Mouse (Mus musculus) skeletal muscle tissue, adult 2 months (tissue): ENCODE results near the gene Ppara.

Experiments
- DNase-seq: peaks from one replicate; pipeline ENCODE4 v3.0.0-alpha.2; 2012; ENCODE audit warnings: low read depth, low spot score

Gene Ppara

DNA sequence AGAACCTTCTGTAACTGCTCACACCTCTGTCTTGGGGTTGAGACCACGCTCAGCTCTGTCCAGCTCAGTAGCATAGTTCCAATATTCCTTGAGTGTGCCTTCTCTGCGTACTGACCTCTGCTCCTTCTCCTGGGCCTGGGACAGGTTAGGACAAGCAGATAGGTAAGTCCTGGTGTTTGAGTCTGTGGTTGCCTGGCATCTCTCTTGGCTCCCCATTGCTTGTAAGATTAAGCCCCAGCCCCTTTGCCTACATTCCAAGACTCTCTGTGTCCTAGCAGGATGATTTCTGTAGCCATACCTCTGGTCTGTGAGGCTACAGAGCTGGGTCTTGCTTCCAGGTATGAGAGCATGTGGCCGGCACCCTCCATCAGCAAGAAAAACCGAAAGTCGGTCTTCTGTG is 6.6 kb upstream of the Ppara start:
- no peak for DNase-seq

DNA sequence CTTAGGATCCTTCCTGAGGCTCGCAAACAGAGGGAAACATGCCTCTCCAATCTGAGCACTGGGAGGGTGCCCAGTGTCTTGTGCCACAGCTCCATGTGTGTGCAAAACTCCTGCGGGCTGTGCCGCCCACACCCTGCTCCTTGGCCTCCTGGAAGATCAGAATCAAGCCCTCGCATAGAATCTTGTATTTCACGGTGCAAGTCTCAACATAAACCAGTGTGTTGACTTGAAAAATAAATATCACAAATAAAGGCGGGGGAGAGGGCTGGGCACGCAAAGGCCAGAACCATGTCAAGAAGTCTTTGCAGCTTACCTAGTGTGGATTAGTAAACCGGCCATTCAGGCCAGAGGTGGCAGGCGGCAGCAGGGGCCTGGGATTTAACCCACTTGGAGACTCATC is 5.5 kb upstream of the Ppara start:
- no peak for DNase-seq

DNA sequence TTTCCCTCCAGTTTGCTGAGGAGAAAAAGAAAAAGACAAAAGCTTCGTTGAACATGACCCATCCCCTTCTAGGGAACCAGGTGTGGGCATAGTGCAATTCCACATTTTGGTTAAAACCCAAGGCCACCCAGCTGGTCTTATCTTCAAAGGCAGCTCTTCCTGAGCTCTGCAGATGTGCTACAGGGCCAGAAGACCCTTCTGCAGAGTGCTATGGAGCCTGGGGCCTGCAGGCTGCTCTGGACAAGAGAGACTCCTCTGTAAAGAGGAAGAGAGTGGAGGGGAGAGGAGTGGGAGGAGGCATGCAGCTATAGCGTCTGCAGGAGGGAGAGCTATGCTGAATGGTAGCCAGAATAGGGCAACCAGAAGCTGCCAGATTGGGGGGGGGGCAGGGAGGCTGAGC is 4.8 kb upstream of the Ppara start:
- DNase-seq: no peak

DNA sequence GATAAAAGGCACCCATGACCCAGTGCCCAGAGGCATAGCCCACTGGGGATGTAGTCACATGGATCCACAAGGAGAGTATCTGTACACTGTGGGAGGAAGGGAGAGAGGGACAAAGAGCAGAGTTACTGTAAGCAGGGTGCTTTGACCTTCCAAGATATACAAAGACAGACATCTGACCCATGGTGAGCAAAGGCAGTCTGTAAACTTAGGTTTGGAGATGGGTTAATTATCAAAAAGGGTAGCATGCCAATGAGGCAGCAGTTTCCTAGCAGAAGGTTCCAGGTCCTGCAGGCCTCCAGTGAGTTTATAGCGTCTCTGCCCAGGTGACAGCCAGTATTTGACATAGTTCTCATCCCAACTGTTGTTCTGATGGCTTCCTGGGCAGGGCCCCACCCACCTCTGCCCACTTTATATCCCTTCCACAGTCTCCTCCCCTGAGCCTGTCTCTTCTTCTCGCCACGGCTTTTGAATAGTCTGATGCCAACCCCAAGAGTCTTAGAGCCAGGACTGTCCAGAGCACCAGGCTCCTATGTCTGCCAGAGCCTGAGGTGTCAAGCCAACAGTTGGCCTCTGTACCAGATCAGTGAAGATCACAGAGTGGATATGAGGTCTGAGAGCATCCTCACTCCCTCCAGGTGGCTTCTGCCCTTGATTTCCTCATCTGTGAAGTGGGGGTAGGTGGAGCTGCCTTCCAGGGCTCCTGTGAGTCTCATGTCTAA is 2.7 kb upstream of the Ppara start:
- DNase-seq: no peak

DNA sequence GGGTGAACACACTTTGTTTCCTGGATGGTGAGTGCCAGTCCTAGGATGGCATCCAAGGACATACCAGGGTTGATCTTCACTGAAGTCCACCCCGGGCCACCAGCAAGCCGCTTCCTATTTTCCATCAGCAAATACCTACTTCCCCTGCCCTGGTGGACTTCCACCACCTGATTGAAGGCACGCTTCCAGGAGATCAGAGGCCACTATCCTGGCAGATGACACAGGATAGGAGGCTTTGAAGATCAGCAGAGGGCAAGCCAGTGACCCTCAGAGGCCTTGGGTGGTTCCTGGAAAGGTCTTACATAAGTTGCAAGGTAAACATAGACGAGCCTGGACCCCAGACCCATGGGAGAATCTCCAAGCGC is 2.2 kb upstream of the Ppara start:
- DNase-seq: no peak

DNA sequence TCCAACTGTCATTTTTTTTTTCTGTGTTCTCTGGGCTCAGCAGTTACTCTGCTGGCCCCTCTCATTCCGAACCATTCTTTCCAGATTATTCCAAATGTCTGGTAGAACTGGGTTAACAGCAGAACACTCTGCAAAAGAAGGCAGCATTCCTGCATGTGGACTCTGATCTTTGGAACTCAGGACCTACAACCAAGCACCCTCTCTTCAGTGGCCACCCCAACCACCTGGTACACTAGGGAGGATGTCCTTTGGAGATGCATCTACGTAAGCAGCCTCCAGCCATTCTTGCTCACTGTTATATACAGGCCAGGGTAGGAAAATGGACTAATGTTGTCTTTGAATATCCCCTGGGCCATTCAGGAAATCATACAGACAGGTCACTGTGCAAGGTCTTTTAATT is 1.1 kb upstream of the Ppara start:
- DNase-seq: no peak

DNA sequence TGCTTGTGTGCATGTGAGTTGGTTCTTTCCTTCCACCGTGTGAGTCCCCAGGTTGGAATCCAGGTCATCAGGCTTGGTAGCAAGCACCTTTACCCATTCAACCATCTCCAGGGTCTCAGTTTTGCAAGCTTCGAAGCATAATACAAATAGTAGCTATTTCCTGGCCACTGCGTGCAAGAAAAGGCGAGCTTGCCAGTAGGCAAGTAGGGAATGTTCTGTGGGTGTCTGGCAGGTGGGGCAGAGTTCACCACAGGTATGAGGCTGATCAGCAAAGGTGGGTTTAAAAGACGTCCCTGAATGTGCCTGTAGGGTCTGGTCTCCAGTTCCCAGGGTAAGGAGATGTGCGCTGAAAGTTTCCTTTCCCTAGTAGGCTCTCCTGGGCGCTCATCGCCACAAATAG is 635 bp upstream of the Ppara start:
- no peak for DNase-seq

DNA sequence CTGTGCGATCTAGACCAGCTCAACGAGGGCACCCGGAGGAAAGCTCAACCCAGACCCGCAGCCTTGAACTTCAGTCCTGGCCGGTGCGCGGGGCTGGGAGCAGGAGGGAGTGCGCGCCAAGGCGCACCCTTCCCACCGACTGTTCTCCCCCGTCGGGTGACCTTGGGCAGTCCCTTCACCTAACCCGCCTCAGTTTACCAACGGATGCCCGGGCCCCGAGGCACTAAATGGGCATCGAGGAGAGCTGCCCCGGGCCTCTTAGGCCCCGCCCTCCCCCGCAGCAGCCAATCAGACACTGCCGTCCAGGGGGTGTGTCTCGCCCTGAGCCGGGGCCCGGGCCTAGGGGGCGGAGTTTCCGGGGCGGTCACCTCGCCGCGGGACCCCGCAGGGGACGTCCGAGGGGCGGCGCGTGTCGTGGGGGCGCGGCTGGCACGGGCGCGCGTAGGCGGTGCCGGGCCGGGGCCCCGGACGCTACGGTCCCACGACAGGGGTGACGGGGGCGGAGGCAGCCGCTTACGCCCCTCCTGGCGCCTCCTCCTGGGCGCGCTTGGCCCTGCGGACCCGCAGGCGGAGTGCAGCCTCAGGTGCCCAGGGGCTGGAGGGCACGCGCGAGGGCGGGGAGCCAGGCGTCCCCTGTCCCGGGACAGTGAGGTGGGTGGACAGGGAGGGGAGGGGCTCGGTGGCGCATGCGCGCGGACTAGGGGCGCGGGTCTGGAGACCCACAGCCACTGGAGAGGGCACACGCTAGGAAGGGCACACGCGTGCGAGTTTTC is 466 bp downstream of the Ppara start:
- DNase-seq: peak; percentile 85

DNA sequence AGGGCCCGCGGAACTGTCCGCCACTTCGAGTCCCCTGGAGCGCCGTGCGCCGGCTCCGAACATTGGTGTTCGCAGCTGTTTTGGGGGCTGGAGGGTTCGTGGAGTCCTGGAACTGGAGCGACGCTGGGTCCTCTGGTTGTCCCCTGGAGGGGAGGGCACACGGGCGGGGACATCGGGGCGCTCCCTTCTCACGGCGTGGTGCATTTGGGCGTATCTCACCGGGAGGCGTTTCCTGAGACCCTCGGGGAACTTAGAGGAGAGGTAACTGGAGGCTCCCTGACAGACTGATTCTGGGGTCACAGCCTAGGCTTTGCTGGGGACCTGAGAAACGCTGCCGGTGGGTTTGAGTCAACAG is 1.0 kb downstream of the Ppara start:
- DNase-seq: no peak

DNA sequence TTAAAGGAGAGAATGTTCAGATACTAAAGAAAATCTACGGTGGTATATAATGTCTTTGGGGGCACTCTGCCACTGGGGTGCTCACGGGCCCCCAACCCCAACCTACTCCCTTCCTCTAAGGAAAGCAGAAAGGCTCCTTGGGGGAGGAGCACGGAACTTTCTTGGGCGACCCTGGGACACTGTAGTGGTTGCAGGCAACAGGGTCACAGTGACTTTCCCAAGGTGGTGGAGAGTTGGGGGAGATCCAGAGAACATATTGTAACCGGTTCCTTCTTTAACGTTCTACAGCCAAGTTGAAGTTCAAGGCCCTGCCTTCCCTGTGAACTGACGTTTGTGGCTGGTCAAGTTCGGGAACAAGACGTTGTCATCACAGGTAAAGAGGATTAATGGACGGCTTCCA is 1.7 kb downstream of the Ppara start:
- DNase-seq: no peak

DNA sequence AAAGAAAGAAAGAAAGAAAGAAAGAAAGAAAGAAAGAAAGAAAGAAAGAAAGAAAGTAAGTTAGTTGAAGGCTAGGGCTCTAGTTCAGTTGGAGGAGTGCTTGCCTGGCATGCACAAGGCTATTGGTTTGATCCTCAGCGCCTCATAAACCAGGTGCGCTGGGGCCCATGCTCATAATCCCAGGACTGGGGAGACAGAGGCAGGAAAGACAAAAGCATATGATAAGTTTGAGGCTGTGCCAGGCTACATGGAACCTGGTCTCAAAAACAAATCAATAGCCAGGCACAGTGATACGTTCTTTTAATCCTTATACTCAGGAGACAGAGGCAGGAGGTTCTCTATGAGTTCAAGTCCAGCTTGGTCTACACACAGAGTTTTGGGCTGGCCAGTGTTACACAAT is 3.6 kb downstream of the Ppara start:
- no peak for DNase-seq

DNA sequence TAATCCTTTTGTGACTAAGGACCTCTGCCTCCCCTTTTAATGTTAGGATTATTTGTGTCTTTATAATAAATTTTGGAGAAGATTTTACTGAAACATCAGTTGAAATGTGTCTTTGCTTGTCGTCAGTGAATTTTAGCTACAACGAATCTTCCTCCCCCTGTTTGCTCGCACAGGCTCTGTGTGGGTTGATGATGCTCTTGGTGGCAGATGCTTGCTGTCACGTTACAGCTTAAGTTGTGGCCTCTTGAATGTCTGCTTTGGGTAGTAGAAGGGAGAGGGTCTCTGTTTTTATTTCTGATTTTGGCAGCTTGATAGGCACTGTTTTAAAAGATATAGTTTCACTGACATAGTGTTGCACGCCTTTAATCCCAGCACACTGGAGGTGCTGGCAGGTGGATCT is 4.2 kb downstream of the Ppara start:
- DNase-seq: no peak

DNA sequence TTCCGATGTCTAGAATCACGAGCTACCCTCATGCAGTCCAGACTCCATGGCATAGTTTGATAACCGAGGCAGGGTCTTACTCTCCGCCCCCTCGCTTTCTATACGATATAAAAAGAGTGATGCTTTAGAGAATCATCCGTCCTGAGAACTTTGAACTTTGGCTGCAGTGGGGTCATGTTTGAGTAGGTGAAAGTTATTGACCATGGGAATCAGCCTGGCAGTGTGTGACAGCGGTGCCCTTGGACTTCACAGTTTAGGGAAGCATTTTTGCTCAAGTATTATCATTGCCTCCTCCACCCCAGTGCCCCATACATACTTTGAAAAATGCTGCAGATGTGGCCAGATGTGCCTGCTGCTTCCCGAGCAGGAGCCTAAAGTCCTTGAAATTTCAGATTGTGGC is 7.8 kb downstream of the Ppara start:
- no peak for DNase-seq

DNA sequence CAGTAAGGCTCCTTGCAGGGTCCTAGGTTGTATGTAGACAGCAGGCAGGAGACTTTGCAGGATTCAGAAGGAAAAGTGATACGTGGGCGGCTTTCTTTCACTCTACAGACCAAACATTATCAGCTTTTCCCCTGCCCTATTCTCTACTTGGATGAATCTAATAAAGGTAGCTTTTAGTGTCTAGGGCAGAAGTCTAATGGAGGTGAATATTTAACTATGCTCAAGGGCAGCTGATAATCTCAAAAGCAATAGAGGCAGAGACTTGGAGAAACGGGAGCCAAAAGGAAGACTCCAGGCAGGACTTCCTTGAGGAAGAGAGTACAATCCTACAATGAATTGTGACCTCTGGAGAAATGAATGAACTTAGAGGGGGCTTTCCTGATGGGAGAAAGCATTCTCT is 9.2 kb downstream of the Ppara start:
- DNase-seq: no peak

DNA sequence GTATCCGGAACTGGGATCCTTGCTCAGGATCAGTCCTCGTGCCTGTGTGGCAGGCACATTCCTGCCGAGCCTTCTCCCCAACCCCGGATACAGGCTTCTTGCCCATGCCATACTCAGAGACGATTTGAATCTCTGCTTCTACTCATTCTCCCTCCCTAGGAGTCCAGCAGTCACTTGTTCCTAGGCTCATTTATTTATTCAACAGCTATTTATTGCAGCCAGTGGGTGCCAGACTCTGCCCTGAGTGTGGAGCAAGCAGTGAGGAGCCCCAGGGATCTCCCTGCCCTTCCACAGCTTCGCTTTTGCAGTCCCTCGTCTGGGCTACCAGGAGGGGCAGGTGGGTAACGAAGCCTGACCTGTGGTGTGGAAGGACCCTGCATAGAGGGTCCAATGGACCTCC is 11.4 kb downstream of the Ppara start:
- DNase-seq: no peak

DNA sequence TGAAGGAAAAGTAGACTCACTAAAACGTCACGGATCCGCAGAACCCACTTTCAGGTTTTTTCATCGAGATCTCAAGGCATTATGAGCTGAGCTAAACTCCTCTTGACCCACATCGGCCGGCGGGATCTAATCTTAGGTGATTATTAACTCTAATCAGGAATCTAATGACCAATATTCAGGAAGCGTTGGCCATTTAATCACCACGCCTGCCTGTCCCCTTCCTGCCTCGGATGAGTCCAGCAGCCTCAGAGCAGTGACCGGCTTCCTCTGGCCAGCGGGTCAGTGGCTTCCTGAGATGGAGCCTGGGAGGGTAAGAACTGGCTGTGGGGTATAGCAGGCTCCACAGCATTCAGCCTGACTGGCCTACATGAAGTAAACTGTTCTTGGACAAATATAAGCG is 11.9 kb downstream of the Ppara start:
- DNase-seq: no peak

DNA sequence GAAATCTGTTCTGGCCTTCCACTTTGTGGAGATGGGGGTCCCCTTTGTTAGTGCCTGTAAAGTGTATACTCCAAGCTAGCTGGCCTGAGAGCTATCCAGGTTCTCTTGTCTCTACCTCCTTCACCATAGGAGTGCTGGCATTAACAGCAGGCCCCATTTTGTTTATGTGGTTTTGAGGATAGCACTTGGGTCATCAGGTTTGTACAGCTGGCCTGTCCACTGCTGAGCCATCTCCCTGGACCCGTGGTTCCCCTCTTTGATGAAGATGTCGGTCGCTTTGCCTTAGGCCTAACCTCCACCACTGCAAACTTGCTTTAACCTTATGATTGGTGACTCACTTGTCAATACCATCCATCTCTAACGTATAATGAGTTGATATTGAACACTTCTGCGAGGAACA is 13.2 kb downstream of the Ppara start:
- no peak for DNase-seq

DNA sequence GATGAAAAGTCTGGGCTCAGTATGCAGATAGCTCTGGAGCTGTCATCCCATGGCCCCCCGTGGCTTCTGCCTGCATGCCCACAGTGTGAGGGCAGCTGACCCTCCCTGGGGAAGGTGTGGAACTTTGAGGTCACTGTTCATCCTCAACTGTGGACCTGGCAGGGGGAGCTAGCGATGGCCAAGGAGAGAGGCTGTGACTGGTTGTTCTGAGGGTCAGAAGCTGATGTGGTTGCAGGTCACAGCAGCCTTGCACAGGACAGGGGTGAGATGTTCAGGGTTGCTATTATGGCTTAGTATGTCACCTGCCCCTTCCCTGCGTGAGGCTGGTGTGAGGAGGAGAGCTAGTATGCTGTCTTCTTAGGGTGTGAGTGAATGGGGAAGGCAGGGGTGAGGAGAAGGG is 13.7 kb downstream of the Ppara start:
- no peak for DNase-seq

DNA sequence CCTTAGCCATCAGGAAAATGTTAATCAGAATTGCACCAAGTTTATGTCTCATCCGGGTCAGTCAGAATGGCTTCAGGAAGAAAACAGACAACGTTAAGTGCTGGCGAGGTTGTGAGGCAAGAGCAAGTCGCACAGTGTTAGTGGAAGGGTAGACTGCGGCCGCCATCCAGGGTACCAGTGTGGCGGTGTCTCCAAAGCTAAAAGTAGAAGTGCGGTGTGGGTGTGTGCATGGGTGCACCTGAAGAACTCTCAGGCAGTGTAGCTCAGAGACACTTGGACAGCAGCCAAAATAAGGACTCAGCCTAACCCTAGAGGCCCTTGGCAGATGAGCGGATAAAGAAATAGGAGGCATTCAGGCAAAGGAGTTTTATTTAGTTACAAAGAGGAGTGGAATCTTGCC is 14.4 kb downstream of the Ppara start:
- no peak for DNase-seq

DNA sequence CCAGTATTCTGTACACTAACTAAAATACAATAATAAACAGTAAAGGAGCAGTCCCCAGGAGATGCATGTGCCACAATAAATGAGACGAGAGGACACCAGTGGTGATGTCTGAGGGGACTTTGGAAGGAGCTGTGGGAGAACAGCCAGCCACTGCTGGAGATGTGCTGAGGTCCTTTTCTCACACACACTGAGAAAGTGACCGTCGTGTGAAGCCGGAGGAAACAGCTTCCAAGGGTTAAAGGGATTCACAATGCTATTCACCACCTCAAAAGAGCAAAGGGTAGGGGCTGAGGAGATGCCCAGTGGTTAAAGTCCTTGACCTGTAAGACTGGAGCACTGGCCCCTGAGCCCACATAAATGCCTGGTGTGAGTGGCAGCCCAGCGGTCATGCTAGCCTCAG is 15.3 kb downstream of the Ppara start:
- no peak for DNase-seq

DNA sequence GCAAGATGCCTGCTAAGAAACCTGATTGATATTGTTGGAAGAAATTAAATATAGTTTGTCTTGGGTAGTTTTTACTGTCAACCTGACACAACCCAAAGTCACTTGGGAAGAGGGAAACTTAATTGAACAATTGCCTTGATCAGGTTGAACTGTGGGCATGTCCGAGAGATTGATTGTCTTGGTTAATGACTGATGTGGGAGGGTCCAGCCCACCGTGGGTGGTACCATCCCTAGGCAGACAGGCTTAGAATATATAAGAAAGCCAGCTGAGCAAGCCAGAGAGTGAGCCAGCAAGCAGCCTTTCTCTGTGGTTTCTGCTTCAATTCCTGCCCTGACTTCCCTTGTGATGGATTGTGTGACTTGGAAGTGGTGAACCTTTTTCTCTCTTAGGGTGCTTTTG is 17.9 kb downstream of the Ppara start:
- no peak for DNase-seq

DNA sequence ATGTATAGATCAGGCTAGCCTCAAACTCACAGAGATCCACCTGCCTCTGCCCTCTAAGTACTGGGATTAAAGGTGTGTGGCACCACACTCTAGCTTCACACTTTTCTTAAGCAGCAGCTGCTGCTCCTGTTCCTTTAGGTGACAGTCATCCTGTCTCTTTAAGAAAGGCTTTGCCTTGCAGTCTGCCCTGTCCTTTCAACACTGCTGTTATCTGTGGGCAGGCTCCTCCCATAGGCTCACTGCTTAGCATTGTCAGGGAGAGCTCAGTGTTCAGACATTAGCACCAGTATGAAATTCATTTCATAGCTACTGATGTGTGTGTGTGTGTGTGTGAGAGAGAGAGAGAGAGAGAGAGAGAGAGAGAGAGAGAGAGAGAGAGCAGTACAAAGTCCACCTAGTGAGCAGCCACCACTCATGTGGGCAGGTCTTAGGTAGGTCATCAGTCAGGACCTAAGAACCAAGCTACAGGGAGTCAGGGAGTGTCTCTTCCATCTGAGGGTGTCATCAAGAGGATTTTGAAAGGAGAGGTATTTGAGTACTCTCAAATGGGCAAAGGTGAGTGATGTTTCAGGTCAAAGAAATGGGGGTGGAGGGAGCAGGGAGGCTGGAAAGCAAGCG is 19.4 kb downstream of the Ppara start:
- DNase-seq: no peak

DNA sequence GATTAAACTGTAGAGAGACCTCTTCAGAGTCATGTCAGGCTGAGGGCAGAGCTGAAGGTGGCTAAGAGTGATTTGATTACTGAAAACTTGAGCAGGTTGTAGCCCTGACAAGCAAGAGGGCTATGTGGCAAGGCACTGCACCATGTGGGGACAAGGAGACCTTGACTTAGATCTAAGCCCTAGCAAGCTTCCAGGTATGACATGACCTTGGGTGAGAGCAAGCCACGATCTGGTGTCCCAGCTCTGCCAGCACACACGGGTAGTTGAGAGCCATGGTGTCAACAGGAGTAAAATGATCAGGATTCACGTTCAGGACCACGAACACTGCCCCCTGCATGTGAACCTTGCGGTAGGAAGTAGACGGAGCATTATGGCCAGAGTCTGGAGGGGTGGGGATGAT is 20.4 kb downstream of the Ppara start:
- DNase-seq: no peak
